Mouse (Mus musculus) urinary bladder, adult 2 months (tissue): Measurements from ENCODE around the gene Vmn1r29. TPM values are rescaled to one million over a fixed set of nuclear protein-coding genes. Genes with fewer than 3 reads are reported as not detected.
"Not testable (repeated sequence)": the region's sequence is repeated elsewhere in the genome, so short reads cannot be mapped to it uniquely, and the experiment has no call there.

Experiments used
- DNase-seq: peaks from one replicate; pipeline ENCODE4 v3.0.0; 2022; ENCODE audit warnings: low spot score
- polyA plus RNA-seq: library from polyadenylated mRNA; depleted of rRNA; stranded (reverse); fragments of >200 nt; gene quantifications from 2 replicates; pipeline ENCODE4 v1.2.3, GENCODE M21; 2012; rRNA removed

Gene Vmn1r29
- polyA plus RNA-seq: not detected in 2 replicates

GRCm38 (mm10) chr6:58301249-58301648 is at the start of gene Vmn1r29:
TSS of gene Vmn1r29 (plus strand) at chr6:58301549.
- no peak for DNase-seq

- no peak for DNase-seq
These were observed 39.6 kb upstream of the Vmn1r29 start, which contains the start of gene Vmn1r28 for GRCm38 (mm10) chr6:58261737-58262136. TSS of gene Vmn1r28 (plus strand) at chr6:58262037.

- not testable (repeated sequence) for DNase-seq
These were observed 21.7 kb upstream of the Vmn1r29 start for GRCm38 (mm10) chr6:58279661-58280060.

GRCm38 (mm10) chr6:58292201-58292600 is 9.1 kb upstream of the Vmn1r29 start:
- DNase-seq: no peak

DNA sequence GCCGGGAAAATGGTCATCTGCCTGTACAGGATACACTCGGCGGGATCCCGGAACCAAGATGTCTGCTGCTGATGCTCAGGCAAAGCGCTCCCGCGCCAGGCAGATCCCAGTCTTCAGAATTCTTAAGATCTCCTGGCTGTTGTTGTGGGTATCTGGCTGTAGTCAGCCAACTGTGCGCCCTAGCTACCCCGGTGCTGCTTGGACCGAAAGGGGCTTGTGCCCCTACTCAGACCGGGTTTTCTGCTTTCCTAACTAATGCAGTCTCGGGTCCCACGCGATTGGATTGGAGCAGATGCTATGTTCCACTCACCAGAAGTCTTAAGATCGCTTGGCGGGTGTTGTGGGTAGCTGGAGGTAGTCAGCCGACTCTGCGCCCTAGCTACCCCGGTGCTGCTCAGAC is 2.8 kb upstream of the Vmn1r29 start:
- DNase-seq: not testable (repeated sequence)

DNA sequence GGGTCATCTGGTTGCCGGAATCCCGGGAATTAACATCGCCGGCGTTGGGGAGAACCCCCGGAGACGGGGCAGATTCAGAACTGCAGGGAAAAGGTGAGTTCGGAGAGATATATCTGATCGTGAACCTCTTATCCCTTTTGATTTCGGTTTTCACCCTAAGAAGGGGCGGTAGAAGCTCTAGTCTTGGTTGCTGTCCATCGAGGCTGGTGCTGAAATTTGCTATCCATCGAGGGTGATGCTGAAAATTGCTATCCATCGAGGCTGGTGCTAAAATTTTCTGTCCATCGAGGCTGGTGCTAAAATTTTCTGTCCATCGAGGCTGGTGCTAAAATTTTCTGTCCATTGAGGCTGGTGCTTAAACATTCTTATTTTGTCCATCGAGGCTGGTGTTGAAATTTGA is 29.3 kb downstream of the Vmn1r29 start:
- DNase-seq: not testable (repeated sequence)

Other genes starting within 250 kb of the Vmn1r29 start
- not detected in 2 replicates for gene Vmn1r27, start 82.7 kb upstream of the Vmn1r29 start, polyA plus RNA-seq
- not detected in 2 replicates for gene Vmn1r28, start 39.5 kb upstream of the Vmn1r29 start, polyA plus RNA-seq
- not detected in 2 replicates for gene Vmn1r30, start 141.8 kb downstream of the Vmn1r29 start, polyA plus RNA-seq
- not detected in 2 replicates for gene Vmn1r31, start 173.8 kb downstream of the Vmn1r29 start, polyA plus RNA-seq